Mouse (Mus musculus): Measurements from ENCODE around the gene 2610301B20Rik. TPM values are rescaled to one million over a fixed set of nuclear protein-coding genes. Genes with fewer than 3 reads are reported as not detected.
"Not testable (repeated sequence)": the region's sequence is repeated elsewhere in the genome, so short reads cannot be mapped to it uniquely, and the experiment has no call there.

The 2610301B20Rik gene
- polyA plus RNA-seq, 1 experiment from 2014 or later = 41.5 TPM

- H3K36me3 ChIP-seq = no peaks in the 10 kb centered on the region
- H3K27ac ChIP-seq (replicated peaks) = peak overlapping the region; percentile 100
- peak overlapping the region; percentile 91 for H3K4me3 ChIP-seq
- no peak for ATAC-seq (ENCODE audit: low FRiP score, low read depth)
- H3K4me1 ChIP-seq (replicated peaks) = peaks cover 15% of the 10 kb centered on the region
- H3K4me2 ChIP-seq = peak overlapping the region; percentile 68
- peak overlapping the region; percentile 41 for H3K9ac ChIP-seq
- no peaks in the 10 kb centered on the region for H3K9me3 ChIP-seq
- 24% methylated on average over 16 of the region's 16 CpGs for WGBS
- H3K27me3 ChIP-seq = no peaks in the 10 kb centered on the region
Measured at GRCm38 (mm10) chr4:10872685-10873539, 1.4 kb upstream of the 2610301B20Rik start.

- H3K4me3 ChIP-seq = peak overlapping the region; percentile 91
- H3K4me2 ChIP-seq = peak overlapping the region; percentile 68
- H3K9me3 ChIP-seq = no peaks in the 10 kb centered on the region
- H3K9ac ChIP-seq = peak overlapping the region; percentile 41
- 2% methylated on average over 5 of the region's 8 CpGs for WGBS
- no peaks in the 10 kb centered on the region for H3K36me3 ChIP-seq
- H3K27me3 ChIP-seq = no peaks in the 10 kb centered on the region
- ATAC-seq (ENCODE audit: low FRiP score, low read depth) = peak; percentile 59
- peak overlapping the region; percentile 100 for H3K27ac ChIP-seq (replicated peaks)
- H3K4me1 ChIP-seq (replicated peaks) = peaks cover 15% of the 10 kb centered on the region
Measured at GRCm38 (mm10) chr4:10873549-10873919, 764 bp upstream of the 2610301B20Rik start.

- Histone ChIP-seq H3K9me3 (no peaks in the 10 kb centered on the region), H3K27ac (replicated peaks) (peak overlapping the region; percentile 100), H3K4me2 (peak overlapping the region; percentile 68), H3K4me1 (replicated peaks) (peaks cover 15% of the 10 kb centered on the region), H3K4me3 (peak overlapping the region; percentile 91), H3K36me3 (no peaks in the 10 kb centered on the region), H3K9ac (peak overlapping the region; percentile 96), H3K27me3 (no peaks in the 10 kb centered on the region)
- under 1% methylated on average over 37 of the region's 37 CpGs for WGBS
- ATAC-seq (ENCODE audit: low FRiP score, low read depth) = peak; percentile 87
Measured at GRCm38 (mm10) chr4:10874718-10875121, 422 bp downstream of the 2610301B20Rik start.

GRCm38 (mm10) chr4:10875407-10875806 is 1.1 kb downstream of the 2610301B20Rik start:
- Histone ChIP-seq H3K4me3 (peak overlapping the region; percentile 91), H3K27me3 (no peaks in the 10 kb centered on the region), H3K9ac (peak overlapping the region; percentile 96), H3K4me2 (peak overlapping the region; percentile 68), H3K4me1 (replicated peaks) (peaks cover 15% of the 10 kb centered on the region), H3K27ac (replicated peaks) (peak overlapping the region; percentile 100), H3K36me3 (no peaks in the 10 kb centered on the region), H3K9me3 (no peaks in the 10 kb centered on the region)
- ATAC-seq (ENCODE audit: low FRiP score, low read depth) = no peak

GRCm38 (mm10) chr4:10877057-10877456 is 2.8 kb downstream of the 2610301B20Rik start:
- Histone ChIP-seq H3K9ac (no peak overlapping the region), H3K9me3 (no peaks in the 10 kb centered on the region), H3K27ac (replicated peaks) (no peak overlapping the region), H3K36me3 (peaks cover 3% of the 10 kb centered on the region; the same call in 1 of the 2 replicates), H3K4me3 (no peak overlapping the region), H3K4me2 (no peak overlapping the region), H3K4me1 (replicated peaks) (peaks cover 15% of the 10 kb centered on the region), H3K27me3 (no peaks in the 10 kb centered on the region)
- ATAC-seq (ENCODE audit: low FRiP score, low read depth) = no peak
- 93% methylated on average over 1 of the region's 1 CpGs for WGBS

GRCm38 (mm10) chr4:10883740-10884408 is 9.6 kb downstream of the 2610301B20Rik start:
- H3K4me1 ChIP-seq (replicated peaks) = no peaks in the 10 kb centered on the region
- H3K9me3 ChIP-seq = no peaks in the 10 kb centered on the region
- no peak overlapping the region for H3K4me3 ChIP-seq
- ATAC-seq (ENCODE audit: low FRiP score, low read depth) = no peak
- WGBS = 92% methylated on average over 8 of the region's 8 CpGs
- no peaks in the 10 kb centered on the region for H3K27me3 ChIP-seq
- H3K36me3 ChIP-seq = peaks cover 36% of the 10 kb centered on the region
- H3K27ac ChIP-seq (replicated peaks) = no peak overlapping the region
- H3K4me2 ChIP-seq = no peak overlapping the region
- no peak overlapping the region for H3K9ac ChIP-seq

- Histone ChIP-seq H3K9ac (no peak overlapping the region), H3K27me3 (no peaks in the 10 kb centered on the region), H3K36me3 (peaks cover 32% of the 10 kb centered on the region), H3K9me3 (no peaks in the 10 kb centered on the region), H3K4me3 (no peak overlapping the region), H3K4me2 (no peak overlapping the region), H3K27ac (replicated peaks) (no peak overlapping the region), H3K4me1 (replicated peaks) (no peaks in the 10 kb centered on the region)
- WGBS = 96% methylated on average over 10 of the region's 10 CpGs
- ATAC-seq (ENCODE audit: low FRiP score, low read depth) = no peak
Measured at GRCm38 (mm10) chr4:10888835-10889234, 14.5 kb downstream of the 2610301B20Rik start.

- no peak for ATAC-seq (ENCODE audit: low FRiP score, low read depth)
Measured at GRCm38 (mm10) chr4:10896262-10896661, 22.0 kb downstream of the 2610301B20Rik start.

GRCm38 (mm10) chr4:10896859-10897258 is 22.6 kb downstream of the 2610301B20Rik start:
- ATAC-seq (ENCODE audit: low FRiP score, low read depth) = peak; percentile 83
- Histone ChIP-seq H3K9ac (no peak overlapping the region), H3K4me2 (no peak overlapping the region), H3K27me3 (no peaks in the 10 kb centered on the region), H3K9me3 (no peaks in the 10 kb centered on the region), H3K27ac (replicated peaks) (no peak overlapping the region), H3K4me3 (no peak overlapping the region), H3K36me3 (peaks cover 20% of the 10 kb centered on the region), H3K4me1 (replicated peaks) (no peaks in the 10 kb centered on the region)

More at GRCm38 (mm10) chr4:10896262-10896661, 22.0 kb downstream of the 2610301B20Rik start:
- H3K36me3 ChIP-seq = peaks cover 20% of the 10 kb centered on the region
- no peak overlapping the region for H3K4me3 ChIP-seq
- no peak overlapping the region for H3K4me2 ChIP-seq
- no peaks in the 10 kb centered on the region for H3K4me1 ChIP-seq (replicated peaks)
- no peak overlapping the region for H3K27ac ChIP-seq (replicated peaks)
- H3K9me3 ChIP-seq = no peaks in the 10 kb centered on the region
- 83% methylated on average over 4 of the region's 4 CpGs for WGBS
- no peaks in the 10 kb centered on the region for H3K27me3 ChIP-seq
- H3K9ac ChIP-seq = no peak overlapping the region

- Histone ChIP-seq H3K9ac (no peak overlapping the region), H3K27ac (replicated peaks) (no peak overlapping the region), H3K36me3 (no peaks in the 10 kb centered on the region), H3K4me3 (no peak overlapping the region), H3K4me2 (0 out of 2 replicates have a peak overlapping the region, but pooled peaks have one; percentile 26), H3K9me3 (no peaks in the 10 kb centered on the region), H3K27me3 (no peaks in the 10 kb centered on the region), H3K4me1 (replicated peaks) (peaks cover 4% of the 10 kb centered on the region; the same call in 1 of the 2 replicates)
- 6% methylated on average over 13 of the region's 13 CpGs for WGBS
- ATAC-seq (ENCODE audit: low FRiP score, low read depth) = 0 out of 2 replicates have a peak, but pooled peaks have one; percentile 61
Measured at GRCm38 (mm10) chr4:10905234-10905801, 31.0 kb downstream of the 2610301B20Rik start.

GRCm38 (mm10) chr4:10911417-10911816 is 37.1 kb downstream of the 2610301B20Rik start:
- not testable (repeated sequence) for H3K4me2 ChIP-seq; H3K4me3 ChIP-seq; H3K27me3 ChIP-seq; H3K9ac ChIP-seq; H3K27ac ChIP-seq (replicated peaks); H3K36me3 ChIP-seq; ATAC-seq (ENCODE audit: low FRiP score, low read depth); H3K9me3 ChIP-seq; H3K4me1 ChIP-seq (replicated peaks)
- WGBS = 54% methylated on average over 7 of the region's 7 CpGs
